Mouse (Mus musculus): ENCODE measurements around the gene Olfr381.
"Not testable (repeated sequence)": the region's sequence is repeated elsewhere in the genome, so short reads cannot be mapped to it uniquely, and the experiment has no call there.

Olfr381 gene

DNA sequence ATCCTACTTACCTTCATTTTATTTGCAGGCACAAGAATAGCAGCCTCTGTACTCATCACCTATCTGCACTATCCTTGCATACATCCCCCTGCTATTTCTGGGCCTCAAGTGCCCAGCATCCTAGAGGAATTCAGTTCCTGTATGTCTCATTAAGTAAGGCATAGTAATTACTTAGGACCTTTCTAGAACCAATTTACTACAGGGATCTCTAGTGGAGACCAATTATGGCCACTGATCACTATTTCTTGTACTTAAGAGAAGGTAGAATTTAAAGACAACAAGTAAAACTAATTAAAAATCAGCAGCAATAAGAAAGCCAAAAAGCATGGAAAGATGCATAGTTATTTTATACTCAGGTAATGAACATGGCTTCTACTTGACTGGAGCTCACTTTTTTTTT lies at the start of gene Olfr381:
TSS of gene Olfr381 (minus strand) at position 101 of the 400 bp plus-strand sequence.
- no peak for DNase-seq

DNA sequence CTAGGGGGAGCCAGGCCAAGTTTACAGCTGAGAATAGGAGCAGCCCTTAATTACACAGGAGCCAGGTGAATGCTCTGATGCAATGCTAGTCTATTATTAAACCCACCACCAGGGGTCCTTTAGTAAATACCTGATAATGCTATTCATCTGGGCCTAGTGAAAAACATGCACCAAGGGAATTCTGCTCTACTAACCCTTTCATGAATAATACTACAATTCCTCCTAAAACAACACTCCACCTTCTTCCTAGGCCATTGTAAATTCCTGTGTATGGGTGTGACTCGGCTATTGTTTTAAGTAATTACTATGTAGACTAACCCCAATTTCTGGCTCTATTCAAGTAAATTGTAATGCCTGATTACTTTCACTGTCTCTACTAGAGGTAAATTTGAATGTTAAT lies 37.6 kb upstream of the Olfr381 start:
- DNase-seq = not testable (repeated sequence)

DNA sequence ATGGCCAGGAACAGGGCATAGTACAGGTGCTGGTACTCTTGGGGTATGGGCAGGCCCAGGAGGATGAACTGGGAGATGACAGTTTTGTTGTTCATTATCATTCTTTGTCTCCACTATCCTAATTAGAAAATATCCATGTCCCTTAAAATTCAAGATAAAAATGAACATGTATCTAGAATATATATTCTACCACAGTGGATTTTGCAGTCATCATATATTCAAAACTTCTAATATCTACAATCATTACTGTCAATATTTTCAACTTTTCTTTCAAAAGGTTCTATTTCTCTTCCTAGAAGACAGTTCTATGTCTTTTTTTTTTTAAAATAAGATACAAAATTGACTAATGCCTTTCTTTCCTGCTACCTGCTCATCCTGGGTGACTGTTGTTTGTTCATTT lies 25.7 kb upstream of the Olfr381 start, which contains the start of gene Olfr382:
TSS of gene Olfr382 (minus strand) at position 101 of the 400 bp plus-strand sequence.
- DNase-seq = no peak

DNA sequence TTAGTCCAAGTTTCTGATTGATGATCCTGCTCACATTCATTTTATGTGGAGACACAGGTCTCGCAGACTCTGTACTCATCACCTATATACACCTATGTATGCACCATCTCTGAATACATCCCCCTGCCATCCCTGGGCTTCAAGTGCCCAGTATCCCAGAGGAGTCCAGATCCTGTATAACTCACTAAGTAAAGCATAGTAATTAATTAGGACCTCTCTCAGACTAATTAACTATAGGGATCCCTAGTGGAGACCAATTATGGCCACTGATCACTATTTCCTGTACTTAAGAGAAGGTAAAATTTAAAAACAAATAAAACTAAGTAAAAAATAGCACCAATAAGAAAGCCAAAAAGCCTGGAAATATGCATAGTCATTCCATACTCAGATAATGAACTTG lies 34.0 kb downstream of the Olfr381 start, which contains the start of gene Olfr380:
TSS of gene Olfr380 (minus strand) at position 101 of the 400 bp plus-strand sequence.
- DNase-seq = no peak

Measured in cerebellum, adult 9-10 months (tissue).